Mouse (Mus musculus) heart, adult 2 months (tissue): ENCODE data around the gene Col9a3. TPM values are rescaled to one million over a fixed set of nuclear protein-coding genes. Genes with fewer than 3 reads are reported as not detected.

Experiments
- DNase-seq, 2 experiments: peaks; one replicate each; pipeline ENCODE4 v3.0.0; 2021
- H3K27ac ChIP-seq: fragments of 200-600 bp; 2 replicates; pipeline ENCODE4 v1.8.1; 2022
- H3K27me3 ChIP-seq: fragments of 200-500 bp; 2 replicates; pipeline ENCODE4 v1.6.1; 2012; ENCODE audit warnings: mild to moderate bottlenecking, low read length, inconsistent platforms, mixed read lengths; ENCODE audit not compliant: control insufficient read depth, insufficient read depth
- H3K36me3 ChIP-seq: fragments of 200-500 bp; 2 replicates; pipeline ENCODE4 v1.6.1; 2012; ENCODE audit warnings: low read length, inconsistent platforms; ENCODE audit not compliant: control insufficient read depth, insufficient read depth
- H3K4me1 ChIP-seq: fragments of 200-500 bp; 2 replicates; pipeline ENCODE4 v1.6.1; 2011; ENCODE audit warnings: low read length; ENCODE audit not compliant: control insufficient read depth, insufficient read depth
- H3K4me3 ChIP-seq: fragments of 200-600 bp; 2 replicates; pipeline ENCODE4 v1.8.1; 2022
- H3K79me2 ChIP-seq: fragments of 200-500 bp; replicated peaks from 2 replicates; pipeline ENCODE4 v1.6.1; 2012; ENCODE audit warnings: mild to moderate bottlenecking, inconsistent platforms, low read length, moderate library complexity, mixed read lengths; ENCODE audit not compliant: control insufficient read depth, insufficient read depth
- H3K9ac ChIP-seq: fragments of 200-500 bp; 2 replicates; pipeline ENCODE4 v1.6.1; 2012; ENCODE audit warnings: low read depth, mild to moderate bottlenecking, control low read depth, inconsistent platforms, low read length, mixed read lengths
- CTCF ChIP-seq: fragments of 200-600 bp; IDR thresholded peaks from 2 replicates; pipeline ENCODE4 v1.8.1; 2022; ENCODE audit warnings: antibody characterized with exemption, mild to moderate bottlenecking, moderate library complexity
- EP300 ChIP-seq: fragments of 200-500 bp; IDR thresholded peaks from 2 replicates; pipeline ENCODE4 v1.6.1; 2011; ENCODE audit warnings: low read depth, low read length, control low read depth; ENCODE audit not compliant: insufficient read depth
- POLR2A ChIP-seq: fragments of 200-500 bp; IDR thresholded peaks from 2 replicates; pipeline ENCODE4 v1.6.1; 2011; ENCODE audit warnings: mild to moderate bottlenecking, low read depth, low read length, control low read depth; ENCODE audit not compliant: insufficient read depth
- WGBS: fragments of 180-500 bp; shearing (Covaris S2); methylation state at CpG from one replicate; pipeline ENCODE4 v1.1.7; 2018; 5-methylcytosine and 5-hydroxymethylcytosine counted together
- intact Hi-C: fragments of 180-260 bp; cut with DNase I; formaldehyde crosslinking; loops from one replicate; pipeline ENCODE4 v1.15.1; 2025
- polyA plus RNA-seq: library from polyadenylated mRNA; depleted of rRNA; stranded (reverse); fragments of >200 nt; gene quantifications from 2 replicates; pipeline ENCODE4 v1.2.3, GENCODE M21; 2012
- total RNA-seq, 2 experiments: library from RNA; stranded (reverse); gene quantifications; 2 replicates each; pipeline ENCODE4 v1.2.3; 2021

Gene Col9a3
- total and polyA plus RNA-seq, 3 experiments, result 0.29 to 0.57 TPM; not detected in 1

DNA sequence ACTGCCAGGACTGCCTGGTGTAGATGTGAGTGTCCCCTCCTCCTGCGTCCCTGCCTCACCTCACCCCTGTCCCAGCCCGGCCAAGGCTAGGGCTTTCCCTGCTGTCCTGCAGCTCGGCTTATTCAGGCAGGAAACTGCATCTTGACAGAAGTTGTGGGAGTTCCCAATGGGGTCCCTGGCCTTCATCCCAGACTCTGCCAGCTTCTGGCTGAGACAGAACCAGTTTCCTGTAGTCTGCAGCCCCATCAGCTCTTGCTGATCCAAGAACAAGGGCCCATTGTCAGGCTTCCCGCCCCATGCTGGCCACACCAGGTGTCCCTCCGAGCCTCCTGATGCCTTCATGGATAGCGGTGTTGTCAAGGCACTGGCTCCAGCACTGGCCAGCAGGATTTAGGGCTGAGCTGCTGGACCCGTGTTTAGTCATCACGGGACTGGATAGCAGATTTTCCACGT, 3.0 kb downstream of the Col9a3 start:
- no peak for DNase-seq
- no peak overlapping the region for H3K9ac ChIP-seq
- intact Hi-C loops, result no loop called here
- no peaks in the 10 kb centered on the region for H3K27me3 ChIP-seq
- no peaks in the 10 kb centered on the region for H3K4me1 ChIP-seq
- no peak overlapping the region for H3K4me3 ChIP-seq
- H3K27ac ChIP-seq, result no peak overlapping the region
- 21% methylated on average over 9 of the region's 9 CpGs for WGBS
- no peaks in the 10 kb centered on the region for H3K79me2 ChIP-seq
- no peak for TF ChIP-seq CTCF
- TF ChIP-seq POLR2A, result no peak
- TF ChIP-seq EP300, result no peak
- no peaks in the 10 kb centered on the region for H3K36me3 ChIP-seq

- no peaks in the 10 kb centered on the region for H3K36me3 ChIP-seq
- H3K9ac ChIP-seq, result no peak overlapping the region
- intact Hi-C loops, result no loop called here
- 56% methylated on average over 6 of the region's 6 CpGs for WGBS
- no peak overlapping the region for H3K27ac ChIP-seq
- H3K27me3 ChIP-seq, result no peaks in the 10 kb centered on the region
- H3K4me1 ChIP-seq, result no peaks in the 10 kb centered on the region
- H3K79me2 ChIP-seq, result no peaks in the 10 kb centered on the region
- H3K4me3 ChIP-seq, result no peak overlapping the region
- no peak for DNase-seq
- no peak for TF ChIP-seq EP300
- TF ChIP-seq CTCF, result no peak
- TF ChIP-seq POLR2A, result no peak
Observed at GRCm38 (mm10) chr2:180604781-180605180, 7.2 kb downstream of the Col9a3 start.

GRCm38 (mm10) chr2:180610283-180610682, 12.7 kb downstream of the Col9a3 start:
- Histone ChIP-seq H3K4me3 (no peak overlapping the region), H3K36me3 (no peaks in the 10 kb centered on the region), H3K27me3 (no peaks in the 10 kb centered on the region), H3K27ac (no peak overlapping the region), H3K4me1 (no peaks in the 10 kb centered on the region), H3K79me2 (no peaks in the 10 kb centered on the region), H3K9ac (no peak overlapping the region)
- DNase-seq, result no peak
- TF ChIP-seq POLR2A (no peak), CTCF (no peak)
- 71% methylated on average over 4 of the region's 4 CpGs for WGBS
- intact Hi-C loops, result no loop called here

- Histone ChIP-seq H3K27ac (no peak overlapping the region), H3K9ac (no peak overlapping the region), H3K4me1 (no peaks in the 10 kb centered on the region), H3K36me3 (no peaks in the 10 kb centered on the region), H3K27me3 (no peaks in the 10 kb centered on the region), H3K4me3 (no peak overlapping the region), H3K79me2 (no peaks in the 10 kb centered on the region)
- intact Hi-C loops, result no loop called here
- TF ChIP-seq CTCF (no peak), EP300 (no peak), POLR2A (no peak)
- 72% methylated on average over 2 of the region's 2 CpGs for WGBS
- no peak for DNase-seq
Observed at GRCm38 (mm10) chr2:180611882-180612281, 14.3 kb downstream of the Col9a3 start.

GRCm38 (mm10) chr2:180641576-180642554, 44.3 kb downstream of the Col9a3 start:
- H3K36me3 ChIP-seq, result no peaks in the 10 kb centered on the region
- no peak for TF ChIP-seq EP300
- TF ChIP-seq CTCF, result no peak
- no peak for TF ChIP-seq POLR2A
- peaks cover 9% of the 10 kb centered on the region for H3K27me3 ChIP-seq
- no peak overlapping the region for H3K4me3 ChIP-seq
- DNase-seq, result no peak
- no peak overlapping the region for H3K9ac ChIP-seq
- intact Hi-C loops, result no loop called here
- H3K27ac ChIP-seq, result no peak overlapping the region
- 7% methylated on average over 110 of the region's 112 CpGs for WGBS
- no peaks in the 10 kb centered on the region for H3K79me2 ChIP-seq
- no peaks in the 10 kb centered on the region for H3K4me1 ChIP-seq

DNA sequence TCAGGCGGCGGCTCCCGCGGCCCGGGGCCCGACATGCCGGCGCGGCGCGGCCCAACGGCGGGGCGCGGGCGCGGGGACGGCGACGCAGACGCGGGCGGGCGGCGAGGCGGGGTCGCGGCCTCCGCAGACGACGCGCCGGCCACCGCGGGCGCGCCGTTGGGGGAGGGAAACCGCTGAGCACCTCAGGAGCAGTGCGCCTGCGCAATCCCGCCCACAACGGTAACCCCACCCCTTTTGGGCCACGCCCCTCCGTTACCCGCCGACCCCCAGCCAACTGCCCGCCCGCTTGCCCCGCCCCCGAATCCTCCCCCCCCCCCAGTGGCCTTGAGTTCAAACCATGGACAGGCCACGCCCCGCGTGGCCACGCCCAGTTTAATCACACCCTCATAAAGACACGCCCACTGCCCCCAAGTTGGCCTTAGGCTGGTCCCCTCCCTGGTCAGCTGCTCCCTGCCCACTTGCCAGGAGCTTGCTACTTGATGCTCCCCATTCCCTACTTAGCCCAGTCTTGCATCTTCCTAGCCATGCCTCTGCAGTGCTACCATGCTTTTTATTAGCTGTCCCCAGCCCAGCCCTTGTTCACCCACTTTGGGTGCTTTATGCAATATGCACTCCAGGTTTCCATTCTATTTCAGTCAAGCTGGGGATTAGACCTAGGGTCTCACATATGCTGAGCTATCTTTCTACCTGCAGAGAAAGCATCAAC, 45.1 kb downstream of the Col9a3 start, which contains the start of gene Tcfl5:
TSS of gene Tcfl5 (minus strand) at position 154 of the 706 bp plus-strand sequence.
- H3K27ac ChIP-seq, result no peak within 1 kb of the TSS
- TF ChIP-seq CTCF (no peak), POLR2A (no peak), EP300 (no peak)
- no peaks in the 10 kb centered on the region for H3K4me1 ChIP-seq
- H3K36me3 ChIP-seq, result no peaks in the 10 kb centered on the region
- no peak for DNase-seq
- no peak within 1 kb of the TSS for H3K4me3 ChIP-seq
- H3K9ac ChIP-seq, result no peak within 1 kb of the TSS
- no peaks in the 10 kb centered on the region for H3K79me2 ChIP-seq
- intact Hi-C loops, result no loop called here
- peaks cover 9% of the 10 kb centered on the region for H3K27me3 ChIP-seq
- WGBS, result 21% methylated on average over 49 of the region's 56 CpGs
